Mouse (Mus musculus) frontal cortex, adult 2 months (tissue): ENCODE results near the gene Gm45753. TPM values are rescaled to one million over a fixed set of nuclear protein-coding genes. Genes with fewer than 3 reads are reported as not detected.
"Not testable (repeated sequence)": the region's sequence is repeated elsewhere in the genome, so short reads cannot be mapped to it uniquely, and the experiment has no call there.

Source experiments
- DNase-seq, 2 experiments: peaks; one replicate each; pipeline ENCODE4 v3.0.0; 2022; ENCODE audit warnings: low spot score in 1 of 2; ENCODE audit errors: extremely low spot score in 1 of 2
- polyA plus RNA-seq: library from polyadenylated mRNA; depleted of rRNA; stranded (reverse); fragments of >200 nt; gene quantifications from 2 replicates; pipeline ENCODE4 v1.2.3, GENCODE M21; 2012; rRNA removed

Gm45753 gene
- polyA plus RNA-seq = not detected in 2 replicates

DNA sequence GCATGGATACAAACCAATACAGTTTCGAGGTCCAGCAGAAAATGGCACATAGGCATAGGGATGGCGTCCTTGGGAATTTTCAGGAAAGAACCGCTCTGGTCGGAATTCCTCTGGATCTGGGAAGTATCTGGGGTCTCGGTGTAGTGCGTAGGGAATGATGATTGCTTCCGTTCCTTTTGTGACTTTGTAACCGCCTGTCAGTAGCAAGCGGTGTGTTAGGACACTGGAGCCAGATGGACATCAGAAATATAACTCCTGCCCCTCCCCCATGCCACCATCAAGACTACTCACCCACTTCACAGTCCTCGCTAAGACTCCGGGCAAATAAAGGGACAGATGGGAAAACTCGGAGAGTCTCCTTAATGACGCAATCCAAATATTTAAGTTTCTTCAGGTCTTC, at the start of gene Gm45753:
TSS of gene Gm45753 (minus strand) at position 101 of the 400 bp plus-strand sequence.
- DNase-seq = no peak

DNA sequence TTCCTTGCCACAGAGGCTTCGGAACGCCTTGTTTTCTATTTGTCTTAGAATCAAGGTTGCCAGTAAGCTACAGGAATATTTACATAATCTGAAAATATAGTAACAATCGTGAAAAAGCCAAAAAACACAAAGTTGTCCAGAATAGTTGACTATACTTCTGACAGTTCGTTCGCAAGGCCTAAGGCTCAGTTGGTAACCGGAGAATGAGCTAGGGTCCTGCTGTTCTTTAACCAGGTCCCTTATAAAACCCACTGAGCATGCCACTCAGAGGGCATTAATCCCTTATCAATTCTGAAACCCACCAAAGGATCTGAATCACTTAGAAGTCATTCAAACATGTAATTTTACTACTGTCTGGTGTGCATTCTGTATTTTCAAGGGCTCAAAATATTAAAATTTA, 47.5 kb upstream of the Gm45753 start:
- DNase-seq = no peak

DNA sequence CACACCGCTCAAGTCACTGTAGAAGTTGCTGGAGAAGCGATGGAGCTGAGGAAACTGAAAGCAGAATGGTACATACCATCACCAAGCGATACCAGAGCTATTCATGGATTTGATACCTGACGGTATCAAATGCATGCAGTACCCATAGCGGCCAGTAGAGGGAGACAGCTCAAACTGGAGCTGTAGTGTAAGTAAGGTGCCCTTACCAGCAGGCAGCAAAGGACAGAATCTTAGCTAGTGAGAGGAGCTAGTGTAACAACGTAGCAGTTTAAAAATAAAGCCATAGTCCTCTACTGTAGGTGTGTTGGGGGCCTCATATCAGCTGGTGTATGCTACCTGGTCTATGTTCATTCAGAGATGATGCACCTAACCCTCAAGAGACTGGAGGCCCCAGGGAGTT, 36.8 kb upstream of the Gm45753 start:
- DNase-seq = peak in 1 of 2 experiments; percentile 80

DNA sequence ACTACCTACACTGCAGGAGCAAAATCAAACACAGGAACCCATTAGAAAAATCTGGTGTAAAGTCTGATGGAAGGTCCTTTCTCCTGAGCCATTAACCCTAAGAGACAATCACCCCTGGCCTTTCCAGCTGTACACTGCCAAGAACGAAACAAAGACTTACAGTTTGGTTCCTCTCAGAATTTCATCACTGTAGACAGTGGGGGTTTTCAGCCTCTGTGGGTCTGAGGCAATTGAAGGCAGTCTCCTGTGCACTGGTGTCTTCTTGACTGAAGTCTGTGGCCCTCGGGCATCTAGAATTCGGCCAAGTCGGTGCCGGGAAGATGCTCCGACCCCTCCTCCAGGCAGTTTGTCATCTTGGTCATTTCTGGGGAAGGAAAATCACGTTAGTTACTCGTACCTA, 36.0 kb upstream of the Gm45753 start:
- DNase-seq = no peak

DNA sequence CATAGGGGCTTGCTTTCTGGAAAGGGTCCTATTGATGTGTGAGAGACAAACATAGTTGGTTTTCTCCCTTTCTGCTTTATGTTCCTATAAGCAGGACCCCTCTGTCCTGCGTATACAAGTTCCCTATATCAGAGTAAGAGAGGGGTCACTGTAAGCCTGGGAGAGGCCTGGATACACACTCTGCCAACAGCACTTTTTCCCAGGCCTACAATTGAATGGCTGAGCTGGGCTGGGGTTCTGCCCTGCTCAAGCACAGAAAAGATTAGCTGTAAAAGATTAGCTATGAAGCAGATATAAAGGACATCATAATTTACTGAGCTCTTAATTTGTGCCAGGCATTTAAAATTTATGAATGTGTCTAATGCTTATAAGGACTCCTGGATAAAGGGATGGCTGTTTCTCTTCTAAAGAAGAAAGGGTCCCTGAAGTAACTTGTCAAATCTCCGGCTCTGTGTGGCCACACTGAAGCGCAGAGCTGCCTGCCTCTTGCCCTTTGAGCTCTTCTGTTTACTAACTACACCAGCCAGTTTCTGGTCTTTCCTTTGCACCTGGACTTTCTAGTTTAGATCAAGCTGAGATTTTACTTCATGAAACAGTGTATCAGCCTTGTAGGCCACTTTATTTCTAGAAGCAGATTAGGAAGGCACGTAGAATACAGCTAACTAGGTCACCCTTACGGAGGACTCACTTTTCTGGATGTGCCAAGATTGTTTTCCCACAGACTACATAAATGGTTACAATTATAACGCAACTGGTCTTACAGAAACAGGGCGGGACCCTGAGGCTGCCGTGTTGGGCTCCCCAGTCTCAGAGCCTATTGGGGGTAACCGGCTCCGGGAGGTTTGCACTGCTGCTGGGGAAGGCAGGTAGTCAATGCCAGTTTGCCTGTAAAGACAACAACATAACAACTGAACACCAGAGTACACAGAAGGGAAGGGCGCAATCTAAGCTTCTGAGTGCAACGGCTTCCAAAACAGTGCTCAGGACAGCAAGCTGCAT, 33.7 kb upstream of the Gm45753 start:
- no peak for DNase-seq

DNA sequence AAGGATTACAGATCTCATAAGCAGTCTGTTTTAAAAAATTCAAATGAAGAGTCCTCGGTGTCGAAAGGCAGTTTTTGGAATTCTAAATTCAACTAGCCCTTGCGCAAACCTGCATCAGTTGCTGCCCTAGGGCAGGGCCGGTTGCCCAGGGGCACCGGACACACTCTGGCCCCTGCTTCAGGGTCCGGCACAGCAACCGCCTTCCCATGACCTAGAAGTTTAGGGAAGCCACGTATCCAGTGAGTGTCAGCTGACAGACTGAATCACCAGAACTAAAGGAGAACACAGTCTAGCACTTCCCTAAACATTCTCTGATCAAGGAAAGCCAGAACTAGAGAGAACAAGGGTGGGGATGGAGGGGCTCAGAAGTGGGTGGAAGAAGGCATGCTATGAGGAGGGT, 25.2 kb upstream of the Gm45753 start:
- peak in 1 of 2 experiments; percentile 9 for DNase-seq

DNA sequence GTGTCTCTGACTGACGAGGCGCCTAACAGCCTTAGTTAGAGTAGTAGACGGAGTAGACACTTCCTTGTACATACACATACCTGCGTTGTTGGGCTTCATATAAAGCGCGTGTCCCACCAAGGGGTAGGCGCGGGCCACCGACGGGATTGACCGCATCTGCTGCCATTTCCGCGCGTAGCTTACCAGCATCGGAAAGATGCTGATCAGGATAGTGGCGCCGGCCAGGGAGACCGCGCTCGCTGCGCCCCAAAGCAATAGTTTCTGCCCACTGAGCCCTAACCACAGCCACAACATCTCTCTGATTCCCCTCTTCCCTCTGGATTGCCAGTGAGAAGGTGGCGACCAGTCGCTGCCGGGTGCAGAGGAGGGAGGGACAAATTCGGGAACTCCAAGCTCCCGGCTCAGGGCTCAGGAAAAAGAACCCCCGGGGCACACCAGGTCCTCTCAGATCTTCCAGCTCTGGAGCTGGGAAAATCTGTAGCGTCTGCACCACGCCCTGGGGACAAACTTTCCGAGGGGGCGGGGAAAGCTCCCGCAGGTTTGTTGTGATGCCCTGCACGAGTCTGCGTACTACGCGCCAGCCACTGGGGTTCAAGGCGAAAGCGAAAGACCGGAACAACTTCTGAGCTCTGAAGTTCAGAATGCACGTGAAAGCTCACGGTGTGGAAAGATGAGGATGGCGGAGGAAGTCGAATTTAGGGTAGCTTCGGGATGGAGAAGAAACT, 24.6 kb upstream of the Gm45753 start, which contains the start of gene Cyp4v3:
TSS of gene Cyp4v3 (minus strand) at position 532 of the 725 bp plus-strand sequence.
- DNase-seq = peak in 1 of 2 experiments; percentile 52

DNA sequence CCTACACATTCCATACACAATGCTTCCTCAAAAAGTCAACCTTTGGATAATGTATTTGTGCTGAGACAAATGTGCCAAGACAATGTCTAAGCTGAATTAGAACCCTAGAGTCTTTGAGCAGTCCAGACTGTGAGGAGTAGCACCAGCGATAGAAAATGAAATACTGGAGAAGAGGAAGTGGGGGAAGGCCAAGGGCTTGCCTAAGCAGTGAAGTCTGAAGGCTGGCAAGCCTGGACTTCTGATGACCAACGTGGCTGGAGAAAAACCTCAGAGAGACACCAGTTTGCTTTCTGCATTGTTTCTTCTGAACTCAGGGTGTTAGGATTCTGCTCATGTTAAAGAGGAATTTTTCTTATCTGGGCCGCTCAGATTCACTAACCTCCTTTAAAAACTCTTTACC, 22.6 kb upstream of the Gm45753 start:
- DNase-seq = no peak

DNA sequence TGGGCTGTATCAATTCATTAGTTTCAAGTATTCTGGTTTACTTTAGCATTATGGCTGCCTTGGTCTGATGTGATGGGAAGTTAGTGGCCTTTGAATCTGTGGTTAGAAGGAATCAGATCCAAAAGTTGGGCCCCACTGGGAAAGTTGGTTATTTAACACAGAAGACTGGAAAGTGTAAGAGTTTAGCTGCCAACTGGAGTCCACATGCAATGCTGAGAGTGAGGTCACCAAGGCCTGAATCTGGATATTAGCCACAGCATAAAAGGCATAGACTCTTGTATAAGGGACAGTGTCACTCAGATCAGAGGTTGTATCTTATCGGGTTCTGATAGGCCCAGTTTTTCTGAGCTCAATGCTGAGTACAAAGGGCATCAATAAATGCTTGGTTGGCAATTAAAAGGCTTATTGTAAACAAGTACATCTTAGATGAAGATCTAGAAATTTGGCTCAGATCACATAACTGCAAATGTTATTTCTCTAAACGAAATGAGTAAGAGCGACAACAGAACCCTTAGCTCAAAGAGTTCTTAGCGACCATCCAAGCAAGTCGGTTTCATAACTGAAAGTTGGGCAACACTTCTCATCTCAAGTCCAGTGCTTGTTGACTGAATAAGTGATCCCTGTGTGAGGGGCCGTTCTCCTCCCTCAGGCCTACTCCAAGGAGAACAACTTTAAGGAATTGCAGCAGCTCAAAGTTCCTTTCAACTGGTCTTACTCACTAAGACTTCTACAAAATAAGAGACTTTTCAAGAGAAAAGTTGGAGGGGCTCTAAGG, 21.1 kb upstream of the Gm45753 start:
- no peak for DNase-seq

DNA sequence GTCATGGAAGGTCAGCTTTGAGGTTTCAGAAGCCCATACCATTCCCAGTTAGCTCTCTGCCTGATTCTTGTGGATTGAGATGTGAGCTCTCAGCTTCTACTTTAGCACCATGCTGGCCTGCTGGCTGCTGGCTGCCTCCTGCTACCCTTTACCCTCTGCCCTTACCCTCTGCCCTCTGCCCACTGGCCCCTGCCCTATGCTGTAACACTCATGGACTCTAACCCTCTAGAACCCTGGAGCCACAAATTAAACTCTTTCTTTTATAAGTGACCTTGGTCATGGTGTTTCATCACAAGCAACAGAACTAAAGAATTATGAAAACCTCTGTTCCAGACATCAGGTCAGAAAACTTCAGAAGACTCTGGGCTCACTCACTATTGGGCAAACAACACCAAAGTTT, 18.8 kb upstream of the Gm45753 start:
- not testable (repeated sequence) for DNase-seq

DNA sequence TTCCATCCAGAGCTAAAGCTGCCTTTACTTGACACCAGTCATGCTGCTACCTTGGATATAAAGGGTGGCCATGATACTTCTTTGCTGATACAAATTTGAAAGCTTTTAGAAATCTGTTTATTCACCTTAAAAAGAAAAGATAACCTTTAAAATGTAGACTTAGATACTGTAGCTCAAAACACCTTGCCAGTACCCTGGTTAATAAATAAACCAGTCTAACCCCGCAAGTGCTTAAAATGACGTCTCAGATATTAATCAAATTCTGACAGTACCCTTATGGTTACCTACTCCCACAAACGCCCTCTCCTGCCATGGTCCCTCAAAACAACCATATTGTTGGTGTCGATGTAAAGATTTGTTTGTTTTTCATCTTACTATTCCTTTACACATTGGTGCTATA, 15.9 kb upstream of the Gm45753 start:
- DNase-seq = no peak

DNA sequence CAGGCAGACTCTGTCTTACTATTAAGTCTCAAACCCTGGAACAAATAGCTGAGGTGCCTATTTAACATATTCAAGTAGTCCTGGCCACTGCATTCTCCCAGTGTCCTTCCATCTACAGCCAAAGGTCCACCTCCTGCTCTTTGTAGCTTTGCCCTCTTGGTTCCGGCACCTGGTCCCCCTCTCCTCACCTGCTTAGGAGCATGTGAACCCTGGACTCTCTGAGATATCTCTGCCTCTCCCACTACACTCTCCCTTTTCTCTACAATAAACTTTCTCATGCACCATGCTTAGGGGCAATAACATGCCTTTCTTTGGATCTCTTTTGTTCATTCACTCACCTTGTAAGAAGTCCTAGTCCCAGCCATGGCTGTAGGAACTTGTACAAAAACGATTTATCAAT, 13.1 kb upstream of the Gm45753 start:
- no peak for DNase-seq

DNA sequence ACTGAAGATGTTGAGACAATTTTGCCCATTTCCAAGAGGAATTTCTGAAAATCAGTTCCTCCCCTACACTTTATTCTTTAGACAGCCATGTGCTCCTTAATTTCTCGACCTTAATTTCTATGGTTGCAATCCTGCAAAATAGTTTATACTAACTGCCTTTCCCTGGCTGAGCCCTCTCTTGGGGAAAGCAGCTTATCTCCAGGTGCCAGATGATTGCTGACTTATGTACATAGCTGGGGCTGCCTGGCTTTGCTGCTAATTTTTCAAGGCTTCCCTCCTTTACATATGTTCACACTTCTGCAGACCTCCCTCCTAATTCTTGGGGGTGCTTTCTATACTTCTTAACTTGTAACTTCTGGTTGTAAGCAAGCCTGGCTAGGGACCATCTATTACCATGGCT, 12.7 kb upstream of the Gm45753 start:
- no peak for DNase-seq

DNA sequence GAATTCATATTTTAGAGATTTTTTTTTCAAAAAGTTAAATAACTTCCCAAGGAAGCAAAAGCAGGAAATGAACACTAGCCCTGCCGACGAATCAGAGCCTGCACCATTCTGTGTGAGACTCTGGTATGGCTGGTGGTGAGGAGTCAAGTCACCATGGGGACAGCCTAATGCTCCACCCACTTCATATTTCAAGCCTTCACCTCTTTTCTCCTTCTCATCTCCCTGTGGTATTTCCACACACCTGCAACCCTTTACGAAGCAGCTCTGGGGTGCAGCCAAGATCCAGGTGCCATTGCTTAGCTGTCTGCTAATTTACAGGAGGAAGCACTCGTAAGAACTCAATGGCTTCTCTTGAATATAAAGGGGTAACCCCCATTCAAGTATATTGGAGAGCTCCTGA, 2.7 kb upstream of the Gm45753 start:
- no peak for DNase-seq

DNA sequence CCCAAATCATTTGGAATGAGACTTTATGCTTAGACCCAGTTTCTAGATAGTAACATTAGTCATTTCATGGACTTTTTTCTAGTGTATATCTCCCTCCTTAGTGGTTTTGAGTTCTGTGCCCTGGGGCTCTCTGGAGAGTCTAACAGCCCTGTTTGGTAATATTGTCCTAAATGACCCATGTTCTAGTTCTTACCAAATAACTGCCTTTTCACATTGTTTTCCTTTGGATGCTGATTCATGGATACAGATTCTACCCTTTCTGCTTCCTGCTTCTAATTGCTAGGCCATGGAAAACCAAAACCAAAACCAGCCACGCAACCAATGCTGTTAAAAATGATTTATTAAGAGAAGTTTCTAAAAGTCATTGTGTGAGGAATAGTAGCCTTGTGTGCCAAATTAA, 2.8 kb downstream of the Gm45753 start:
- no peak for DNase-seq

DNA sequence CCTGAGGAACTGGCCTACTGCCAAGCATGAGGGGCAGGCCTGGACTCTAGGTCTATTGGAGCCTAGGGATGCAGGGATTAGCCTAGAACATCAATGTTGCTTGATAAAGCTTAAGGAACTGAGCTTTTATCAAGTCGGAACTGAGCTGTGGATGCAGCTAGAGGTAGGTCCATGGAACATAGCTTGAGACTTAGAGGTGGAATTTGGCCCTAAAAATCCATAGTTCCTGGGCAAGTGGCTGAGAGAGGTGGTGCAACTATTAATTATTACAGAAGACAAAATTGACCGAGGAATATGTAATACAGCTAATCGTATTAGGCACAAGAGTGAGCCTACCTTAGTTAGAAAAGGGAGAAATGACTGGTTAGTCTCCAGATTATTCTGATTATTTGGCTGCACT, 3.9 kb downstream of the Gm45753 start:
- no peak for DNase-seq

DNA sequence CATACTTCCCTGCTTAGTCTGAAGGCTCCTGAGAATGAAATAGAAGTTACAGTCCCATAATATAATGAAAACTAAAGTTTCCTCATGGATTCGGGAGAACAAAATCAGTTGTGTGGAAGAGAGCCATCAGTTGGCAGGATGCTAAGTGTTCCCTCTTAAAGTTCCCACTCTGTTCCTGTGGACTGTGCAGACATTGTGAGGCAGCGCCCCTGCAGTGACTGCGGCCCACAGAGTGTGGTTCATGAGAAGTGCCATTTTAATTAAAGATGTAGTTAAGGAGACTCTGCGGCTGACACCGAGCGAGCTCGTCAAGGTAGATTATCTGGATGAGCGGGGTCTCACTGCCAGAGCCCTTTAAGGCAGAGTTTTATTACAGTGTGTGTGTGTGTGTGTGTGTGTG, 5.9 kb downstream of the Gm45753 start:
- DNase-seq = no peak

DNA sequence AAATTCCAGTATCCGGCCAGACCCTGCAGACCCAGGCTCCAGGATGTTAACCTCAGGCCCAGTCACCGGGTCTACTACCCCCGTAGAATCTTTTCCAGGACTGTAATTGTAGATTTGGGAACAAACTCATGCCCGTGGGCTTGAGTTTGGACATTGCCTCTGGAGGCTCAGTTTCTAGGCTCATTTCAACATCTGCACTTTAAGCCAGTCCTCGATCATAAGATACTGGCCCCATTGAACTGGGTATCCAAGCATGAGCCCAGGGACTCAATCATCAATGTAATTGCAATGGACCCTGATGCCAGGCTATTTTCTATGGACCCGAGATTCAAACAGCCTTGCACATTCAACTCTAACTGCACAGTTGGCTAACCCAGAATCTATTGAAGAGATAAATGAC, 13.0 kb downstream of the Gm45753 start:
- no peak for DNase-seq

DNA sequence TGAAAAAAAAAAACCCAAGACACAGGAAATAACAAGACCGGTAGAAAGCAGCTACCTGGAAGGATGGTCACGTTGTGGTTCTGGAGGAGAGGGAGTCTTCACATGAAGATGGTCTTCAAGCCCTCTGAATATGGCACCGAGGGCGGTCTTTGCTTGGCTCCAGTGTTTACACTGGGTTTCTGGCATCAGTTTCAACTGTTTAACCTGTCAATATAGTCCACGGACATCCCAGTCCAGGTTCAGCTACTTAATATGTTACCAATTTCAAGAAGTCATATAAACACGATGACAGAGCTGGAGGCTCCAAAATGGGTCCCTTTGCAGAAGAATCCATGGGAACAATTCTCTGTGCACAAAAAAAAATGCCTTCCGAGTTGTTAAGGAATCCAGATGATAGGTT, 13.6 kb downstream of the Gm45753 start, which contains the start of gene Klkb1:
TSS of gene Klkb1 (minus strand) at position 173 of the 400 bp plus-strand sequence.
- DNase-seq = no peak

DNA sequence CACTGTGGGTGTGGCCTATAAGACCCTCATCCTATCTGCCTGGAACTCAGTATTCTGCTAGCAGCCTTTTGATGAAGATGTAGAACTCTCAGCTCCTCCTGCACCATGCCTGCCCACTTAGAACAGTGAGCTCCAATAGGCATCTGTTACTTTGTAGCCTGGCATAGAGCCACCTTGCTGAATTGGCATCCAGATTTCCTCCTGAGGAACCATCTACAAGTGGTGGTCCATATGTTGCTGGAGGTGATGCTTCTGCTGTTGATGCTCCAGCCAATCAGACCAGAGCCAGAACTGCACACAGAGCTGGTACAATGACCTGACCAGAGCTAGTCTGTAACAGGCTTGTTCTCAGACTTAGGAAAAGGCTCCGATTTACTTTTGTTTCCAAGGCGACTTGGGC, 16.5 kb downstream of the Gm45753 start:
- peak in 1 of 2 experiments; percentile 11 for DNase-seq

DNA sequence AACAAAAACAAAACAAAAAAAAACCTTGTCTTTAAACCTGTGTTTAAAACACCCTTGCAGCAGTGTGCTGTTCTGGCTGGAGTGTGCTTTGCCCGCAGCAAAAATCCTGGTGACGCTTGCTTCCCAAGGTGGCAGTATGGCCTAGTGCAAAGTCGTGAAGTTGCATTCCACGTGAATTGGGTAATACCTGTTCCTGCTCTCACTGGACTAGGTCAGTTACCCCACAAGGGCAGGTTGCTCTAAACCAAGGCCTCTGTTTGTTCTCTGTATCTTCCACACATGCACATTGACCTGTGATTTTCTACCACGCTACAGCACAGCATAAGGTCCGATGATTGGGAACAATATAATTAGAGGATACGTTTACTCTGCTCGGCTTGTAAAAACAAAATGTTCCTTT, 26.6 kb downstream of the Gm45753 start:
- DNase-seq = no peak
